Mouse (Mus musculus): ENCODE data around the gene Gm572.
A peak's percentile ranks its signal among the peaks of the same experiment; 100 is the strongest.

The Gm572 gene

GRCm38 (mm10) chr4:148643291-148644156 lies at the start of gene Gm572:
Gene Gm572 (plus strand): TSS chr4:148643317.
- Histone ChIP-seq H3K27me3 (ENCODE audit: control insufficient read depth, insufficient read depth, low read length, poor library complexity, severe bottlenecking) (no peaks in the 10 kb centered on the region; the same call in 1 of the 2 replicates), H3K36me3 (ENCODE audit: control insufficient read depth, insufficient read depth, low read length, poor library complexity, severe bottlenecking) (no peaks in the 10 kb centered on the region)
- DNase-seq (ENCODE audit: low read depth, low spot score), result no peak

GRCm38 (mm10) chr4:148593996-148594395 lies 49.1 kb upstream of the Gm572 start:
- Histone ChIP-seq H3K36me3 (ENCODE audit: control insufficient read depth, insufficient read depth, low read length, poor library complexity, severe bottlenecking) (no peaks in the 10 kb centered on the region; the same call in 1 of the 2 replicates), H3K27me3 (ENCODE audit: control insufficient read depth, insufficient read depth, low read length, poor library complexity, severe bottlenecking) (no peaks in the 10 kb centered on the region)
- DNase-seq (ENCODE audit: low read depth, low spot score), result no peak

GRCm38 (mm10) chr4:148595916-148596315 lies 47.2 kb upstream of the Gm572 start:
- no peaks in the 10 kb centered on the region for H3K27me3 ChIP-seq (ENCODE audit: control insufficient read depth, insufficient read depth, low read length, poor library complexity, severe bottlenecking)
- H3K36me3 ChIP-seq (ENCODE audit: control insufficient read depth, insufficient read depth, low read length, poor library complexity, severe bottlenecking), result no peaks in the 10 kb centered on the region; the same call in 1 of the 2 replicates
- DNase-seq (ENCODE audit: low read depth, low spot score), result no peak

- no peak for DNase-seq (ENCODE audit: low read depth, low spot score)
Observed at GRCm38 (mm10) chr4:148596731-148597130, 46.4 kb upstream of the Gm572 start.

GRCm38 (mm10) chr4:148598826-148599225 lies 44.3 kb upstream of the Gm572 start:
- DNase-seq (ENCODE audit: low read depth, low spot score), result no peak
- H3K27me3 ChIP-seq (ENCODE audit: control insufficient read depth, insufficient read depth, low read length, poor library complexity, severe bottlenecking), result no peaks in the 10 kb centered on the region
- H3K36me3 ChIP-seq (ENCODE audit: control insufficient read depth, insufficient read depth, low read length, poor library complexity, severe bottlenecking), result no peaks in the 10 kb centered on the region

More at GRCm38 (mm10) chr4:148596731-148597130, 46.4 kb upstream of the Gm572 start:
- Histone ChIP-seq H3K27me3 (ENCODE audit: control insufficient read depth, insufficient read depth, low read length, poor library complexity, severe bottlenecking) (no peaks in the 10 kb centered on the region), H3K36me3 (ENCODE audit: control insufficient read depth, insufficient read depth, low read length, poor library complexity, severe bottlenecking) (no peaks in the 10 kb centered on the region; the same call in 1 of the 2 replicates)

- Histone ChIP-seq H3K36me3 (ENCODE audit: control insufficient read depth, insufficient read depth, low read length, poor library complexity, severe bottlenecking) (no peaks in the 10 kb centered on the region), H3K27me3 (ENCODE audit: control insufficient read depth, insufficient read depth, low read length, poor library complexity, severe bottlenecking) (no peaks in the 10 kb centered on the region)
- DNase-seq (ENCODE audit: low read depth, low spot score), result no peak
Observed at GRCm38 (mm10) chr4:148600316-148600715, 42.8 kb upstream of the Gm572 start.

GRCm38 (mm10) chr4:148601871-148602270 lies 41.2 kb upstream of the Gm572 start:
- Histone ChIP-seq H3K36me3 (ENCODE audit: control insufficient read depth, insufficient read depth, low read length, poor library complexity, severe bottlenecking) (no peaks in the 10 kb centered on the region), H3K27me3 (ENCODE audit: control insufficient read depth, insufficient read depth, low read length, poor library complexity, severe bottlenecking) (no peaks in the 10 kb centered on the region)
- DNase-seq (ENCODE audit: low read depth, low spot score), result no peak

- no peaks in the 10 kb centered on the region for H3K36me3 ChIP-seq (ENCODE audit: control insufficient read depth, insufficient read depth, low read length, poor library complexity, severe bottlenecking)
- no peaks in the 10 kb centered on the region for H3K27me3 ChIP-seq (ENCODE audit: control insufficient read depth, insufficient read depth, low read length, poor library complexity, severe bottlenecking)
- DNase-seq (ENCODE audit: low read depth, low spot score), result no peak
Observed at GRCm38 (mm10) chr4:148602357-148603120, 40.6 kb upstream of the Gm572 start, which contains the start of gene Masp2. Gene Masp2 (plus strand): TSS chr4:148602554.

GRCm38 (mm10) chr4:148603376-148604139 lies 39.6 kb upstream of the Gm572 start:
- Histone ChIP-seq H3K36me3 (ENCODE audit: control insufficient read depth, insufficient read depth, low read length, poor library complexity, severe bottlenecking) (no peaks in the 10 kb centered on the region), H3K27me3 (ENCODE audit: control insufficient read depth, insufficient read depth, low read length, poor library complexity, severe bottlenecking) (no peaks in the 10 kb centered on the region)
- no peak for DNase-seq (ENCODE audit: low read depth, low spot score)

GRCm38 (mm10) chr4:148604141-148604540 lies 39.0 kb upstream of the Gm572 start:
- Histone ChIP-seq H3K27me3 (ENCODE audit: control insufficient read depth, insufficient read depth, low read length, poor library complexity, severe bottlenecking) (no peaks in the 10 kb centered on the region), H3K36me3 (ENCODE audit: control insufficient read depth, insufficient read depth, low read length, poor library complexity, severe bottlenecking) (no peaks in the 10 kb centered on the region)
- DNase-seq (ENCODE audit: low read depth, low spot score), result no peak

GRCm38 (mm10) chr4:148604541-148605165 lies 38.5 kb upstream of the Gm572 start:
- peak; percentile 75 for DNase-seq (ENCODE audit: low read depth, low spot score)
- no peaks in the 10 kb centered on the region for H3K27me3 ChIP-seq (ENCODE audit: control insufficient read depth, insufficient read depth, low read length, poor library complexity, severe bottlenecking)

GRCm38 (mm10) chr4:148607758-148608157 lies 35.4 kb upstream of the Gm572 start:
- Histone ChIP-seq H3K27me3 (ENCODE audit: control insufficient read depth, insufficient read depth, low read length, poor library complexity, severe bottlenecking) (no peaks in the 10 kb centered on the region), H3K36me3 (ENCODE audit: control insufficient read depth, insufficient read depth, low read length, poor library complexity, severe bottlenecking) (no peaks in the 10 kb centered on the region)
- DNase-seq (ENCODE audit: low read depth, low spot score), result peak; percentile 84

More at GRCm38 (mm10) chr4:148604541-148605165, 38.5 kb upstream of the Gm572 start:
- H3K36me3 ChIP-seq (ENCODE audit: control insufficient read depth, insufficient read depth, low read length, poor library complexity, severe bottlenecking), result no peaks in the 10 kb centered on the region

GRCm38 (mm10) chr4:148609805-148610204 lies 33.3 kb upstream of the Gm572 start:
- Histone ChIP-seq H3K36me3 (ENCODE audit: control insufficient read depth, insufficient read depth, low read length, poor library complexity, severe bottlenecking) (peaks cover 5% of the 10 kb centered on the region; the same call in 1 of the 2 replicates), H3K27me3 (ENCODE audit: control insufficient read depth, insufficient read depth, low read length, poor library complexity, severe bottlenecking) (no peaks in the 10 kb centered on the region)
- DNase-seq (ENCODE audit: low read depth, low spot score), result no peak
